Mouse (Mus musculus) cortical plate, adult 2 months (tissue): ENCODE measurements around the gene Cfap70. TPM values are rescaled to one million over a fixed set of nuclear protein-coding genes. Genes with fewer than 3 reads are reported as not detected.

Experiments used
- H3K27ac ChIP-seq: fragments of 200-500 bp; 2 replicates; pipeline ENCODE4 v1.5.1; 2012; ENCODE audit warnings: low read length, control low read depth, inconsistent platforms; ENCODE audit not compliant: insufficient read depth
- H3K4me1 ChIP-seq: fragments of 200-500 bp; 2 replicates; pipeline ENCODE4 v1.6.1; 2011; ENCODE audit warnings: low read length; ENCODE audit not compliant: control insufficient read depth, insufficient read depth
- H3K4me3 ChIP-seq: fragments of 200-500 bp; 2 replicates; pipeline ENCODE4 v1.5.1; 2011; ENCODE audit warnings: mild to moderate bottlenecking, low read length, control low read depth; ENCODE audit not compliant: insufficient read depth
- CTCF ChIP-seq: fragments of 200-500 bp; IDR thresholded peaks from 2 replicates; pipeline ENCODE4 v1.5.1; 2011; ENCODE audit warnings: mild to moderate bottlenecking, control low read depth, low read length; ENCODE audit not compliant: insufficient read depth; ENCODE audit errors: extremely low read depth
- POLR2A ChIP-seq: fragments of 200-500 bp; IDR thresholded peaks from 2 replicates; pipeline ENCODE4 v1.6.1; 2011; ENCODE audit warnings: mild to moderate bottlenecking, low read length, control low read depth; ENCODE audit not compliant: insufficient read depth; ENCODE audit errors: extremely low read depth
- polyA plus RNA-seq: library from polyadenylated mRNA; depleted of rRNA; stranded (reverse); fragments of >200 nt; gene quantifications from 2 replicates; pipeline ENCODE4 v1.2.3, GENCODE M21; 2012

Gene Cfap70
- polyA plus RNA-seq, 1 experiment: 1.5 TPM

DNA sequence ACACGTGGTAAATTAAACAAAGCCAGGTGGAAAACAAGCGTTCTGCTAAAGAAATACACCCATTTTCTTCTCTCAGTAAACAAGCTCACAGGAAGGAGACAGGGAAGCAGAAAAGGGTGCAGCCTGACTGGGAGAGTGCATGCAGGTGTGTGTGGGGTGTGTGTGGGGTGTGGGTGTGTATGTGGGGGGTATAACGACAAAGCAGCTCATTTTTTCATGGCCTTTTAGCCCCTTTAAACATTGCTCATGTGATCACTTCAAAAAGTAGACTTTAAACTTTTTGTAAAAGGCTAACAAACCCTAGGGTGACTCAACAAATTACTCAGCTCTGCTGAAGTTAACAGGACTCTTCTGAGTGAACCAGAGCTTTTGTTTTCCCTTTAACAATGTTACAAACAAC is 26.4 kb upstream of the Cfap70 start:
- Histone ChIP-seq H3K4me3 (peak overlapping the region; percentile 93; the same call in 1 of the 2 replicates), H3K4me1 (peaks cover 2% of the 10 kb centered on the region; the same call in 1 of the 2 replicates), H3K27ac (no peak overlapping the region)
- no peak for TF ChIP-seq CTCF
- TF ChIP-seq POLR2A: no peak

- Histone ChIP-seq H3K27ac (no peak overlapping the region), H3K4me3 (no peak overlapping the region)
- TF ChIP-seq CTCF (no peak), POLR2A (no peak)
Observed at GRCm38 (mm10) chr14:20477261-20478025, 25.4 kb upstream of the Cfap70 start.

GRCm38 (mm10) chr14:20460216-20460615 is 8.2 kb upstream of the Cfap70 start:
- no peak overlapping the region for H3K27ac ChIP-seq
- no peak overlapping the region for H3K4me3 ChIP-seq
- no peaks in the 10 kb centered on the region for H3K4me1 ChIP-seq
- TF ChIP-seq POLR2A (no peak), CTCF (no peak)

More at GRCm38 (mm10) chr14:20477261-20478025, 25.4 kb upstream of the Cfap70 start:
- H3K4me1 ChIP-seq: peaks cover 2% of the 10 kb centered on the region; the same call in 1 of the 2 replicates

- Histone ChIP-seq H3K4me1 (no peaks in the 10 kb centered on the region), H3K4me3 (no peak overlapping the region), H3K27ac (no peak overlapping the region)
- no peak for TF ChIP-seq CTCF
Observed at GRCm38 (mm10) chr14:20458378-20458777, 6.4 kb upstream of the Cfap70 start.

DNA sequence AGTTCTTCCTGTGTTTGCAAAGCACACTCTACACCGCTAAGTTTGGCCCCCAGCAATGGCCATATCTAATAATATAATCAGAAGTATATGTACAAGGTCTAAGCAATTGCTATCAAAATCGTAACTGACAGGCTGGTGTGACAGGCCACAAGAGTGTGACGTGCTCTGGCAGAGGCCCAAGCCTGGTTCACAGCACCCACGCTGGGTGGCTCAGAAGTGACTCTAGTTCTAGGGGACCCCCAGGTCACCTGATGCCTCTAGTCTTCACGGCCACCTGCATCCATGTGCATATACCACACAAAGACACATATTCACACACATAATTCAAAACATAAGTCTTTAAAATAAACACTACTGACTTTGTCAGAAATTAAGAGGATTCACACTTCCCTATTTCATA is 903 bp upstream of the Cfap70 start:
- TF ChIP-seq POLR2A (no peak), CTCF (no peak)
- H3K4me3 ChIP-seq: no peak overlapping the region
- 0 out of 2 replicates have a peak, but pooled peaks cover 2% of the 10 kb centered on the region for H3K4me1 ChIP-seq
- no peak overlapping the region for H3K27ac ChIP-seq

- H3K4me3 ChIP-seq: peak overlapping the region; percentile 51; the same call in 1 of the 2 replicates
- H3K27ac ChIP-seq: no peak overlapping the region
- 0 out of 2 replicates have a peak, but pooled peaks cover 2% of the 10 kb centered on the region for H3K4me1 ChIP-seq
- no peak for TF ChIP-seq CTCF
- TF ChIP-seq POLR2A: no peak
Observed at GRCm38 (mm10) chr14:20451302-20451701, 724 bp downstream of the Cfap70 start.

DNA sequence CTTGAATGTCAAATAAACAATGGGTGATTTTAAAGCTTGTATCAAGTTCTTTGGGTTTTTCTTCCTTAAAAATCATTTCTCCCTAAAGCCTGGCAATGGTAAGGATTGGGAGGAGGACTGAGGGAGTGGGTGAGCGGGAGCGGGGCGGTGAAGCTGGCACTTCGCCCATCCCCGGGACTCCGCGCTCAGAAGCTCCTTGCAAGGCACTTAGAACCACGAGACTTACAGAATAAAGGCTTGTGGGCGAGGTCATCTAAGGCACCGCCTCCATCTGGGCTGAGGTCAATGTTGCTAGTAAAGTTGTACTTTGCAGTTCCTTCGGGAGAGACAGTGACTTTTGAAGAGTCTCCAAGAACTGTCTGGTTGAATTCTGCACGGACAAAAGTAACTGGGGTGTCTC is 4.8 kb downstream of the Cfap70 start:
- TF ChIP-seq CTCF: no peak
- TF ChIP-seq POLR2A: no peak
- Histone ChIP-seq H3K4me3 (no peak overlapping the region), H3K4me1 (0 out of 2 replicates have a peak, but pooled peaks cover 2% of the 10 kb centered on the region), H3K27ac (no peak overlapping the region)

DNA sequence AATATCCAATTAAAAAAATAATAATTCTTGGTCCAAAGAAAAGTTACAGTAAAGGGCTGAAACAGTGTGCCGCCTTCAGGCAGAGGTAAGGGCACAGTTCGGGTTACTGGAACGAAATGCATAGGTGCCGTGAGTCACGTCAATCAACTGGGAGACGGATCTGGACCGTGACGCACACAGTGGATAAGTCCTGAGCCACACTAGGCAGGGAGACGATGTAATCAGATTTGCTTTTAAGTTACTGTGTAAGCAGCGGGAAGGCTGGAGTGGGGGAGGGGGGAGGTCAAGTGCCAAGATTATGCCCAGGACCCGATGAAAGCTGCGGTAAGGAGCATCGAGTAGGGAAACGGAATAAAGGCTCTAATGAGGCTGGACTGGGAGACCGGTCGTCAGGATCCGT is 9.8 kb downstream of the Cfap70 start:
- no peak overlapping the region for H3K27ac ChIP-seq
- TF ChIP-seq POLR2A (no peak), CTCF (no peak)
- no peak overlapping the region for H3K4me3 ChIP-seq
- H3K4me1 ChIP-seq: no peaks in the 10 kb centered on the region

GRCm38 (mm10) chr14:20436976-20437375 is 15.1 kb downstream of the Cfap70 start:
- H3K4me3 ChIP-seq: no peak overlapping the region
- no peak overlapping the region for H3K27ac ChIP-seq
- H3K4me1 ChIP-seq: no peaks in the 10 kb centered on the region
- TF ChIP-seq CTCF: no peak
- no peak for TF ChIP-seq POLR2A

- TF ChIP-seq CTCF: no peak
- TF ChIP-seq POLR2A: no peak
- Histone ChIP-seq H3K4me3 (no peak overlapping the region), H3K27ac (no peak overlapping the region)
Observed at GRCm38 (mm10) chr14:20432420-20432819, 19.6 kb downstream of the Cfap70 start.

More at GRCm38 (mm10) chr14:20432420-20432819, 19.6 kb downstream of the Cfap70 start:
- no peaks in the 10 kb centered on the region for H3K4me1 ChIP-seq
